Mouse (Mus musculus) heart, adult 2 months (tissue): ENCODE data around the gene Acss2. TPM values are rescaled to one million over a fixed set of nuclear protein-coding genes. Genes with fewer than 3 reads are reported as not detected.

ENCODE experiments used
- DNase-seq, 2 experiments: peaks; one replicate each; pipeline ENCODE4 v3.0.0; 2021
- H3K27ac ChIP-seq: fragments of 200-600 bp; 2 replicates; pipeline ENCODE4 v1.8.1; 2022
- H3K27me3 ChIP-seq: fragments of 200-500 bp; 2 replicates; pipeline ENCODE4 v1.6.1; 2012; ENCODE audit warnings: mild to moderate bottlenecking, low read length, inconsistent platforms, mixed read lengths; ENCODE audit not compliant: control insufficient read depth, insufficient read depth
- H3K36me3 ChIP-seq: fragments of 200-500 bp; 2 replicates; pipeline ENCODE4 v1.6.1; 2012; ENCODE audit warnings: low read length, inconsistent platforms; ENCODE audit not compliant: control insufficient read depth, insufficient read depth
- H3K4me1 ChIP-seq: fragments of 200-500 bp; 2 replicates; pipeline ENCODE4 v1.6.1; 2011; ENCODE audit warnings: low read length; ENCODE audit not compliant: control insufficient read depth, insufficient read depth
- H3K4me3 ChIP-seq: fragments of 200-600 bp; 2 replicates; pipeline ENCODE4 v1.8.1; 2022
- H3K79me2 ChIP-seq: fragments of 200-500 bp; replicated peaks from 2 replicates; pipeline ENCODE4 v1.6.1; 2012; ENCODE audit warnings: mild to moderate bottlenecking, inconsistent platforms, low read length, moderate library complexity, mixed read lengths; ENCODE audit not compliant: control insufficient read depth, insufficient read depth
- H3K9ac ChIP-seq: fragments of 200-500 bp; 2 replicates; pipeline ENCODE4 v1.6.1; 2012; ENCODE audit warnings: low read depth, mild to moderate bottlenecking, control low read depth, inconsistent platforms, low read length, mixed read lengths
- CTCF ChIP-seq: fragments of 200-600 bp; IDR thresholded peaks from 2 replicates; pipeline ENCODE4 v1.8.1; 2022; ENCODE audit warnings: antibody characterized with exemption, mild to moderate bottlenecking, moderate library complexity
- EP300 ChIP-seq: fragments of 200-500 bp; IDR thresholded peaks from 2 replicates; pipeline ENCODE4 v1.6.1; 2011; ENCODE audit warnings: low read depth, low read length, control low read depth; ENCODE audit not compliant: insufficient read depth
- POLR2A ChIP-seq: fragments of 200-500 bp; IDR thresholded peaks from 2 replicates; pipeline ENCODE4 v1.6.1; 2011; ENCODE audit warnings: mild to moderate bottlenecking, low read depth, low read length, control low read depth; ENCODE audit not compliant: insufficient read depth
- WGBS: fragments of 180-500 bp; shearing (Covaris S2); methylation state at CpG from one replicate; pipeline ENCODE4 v1.1.7; 2018; 5-methylcytosine and 5-hydroxymethylcytosine counted together
- intact Hi-C: fragments of 180-260 bp; cut with DNase I; formaldehyde crosslinking; loops from one replicate; pipeline ENCODE4 v1.15.1; 2025
- microRNA-seq, 2 experiments: library from miRNA; unstranded; fragments of <30 nt; microRNA quantifications; one replicate each; pipeline ENCODE4 v1.2.0; 2021
- polyA plus RNA-seq: library from polyadenylated mRNA; depleted of rRNA; stranded (reverse); fragments of >200 nt; gene quantifications from 2 replicates; pipeline ENCODE4 v1.2.3, GENCODE M21; 2012; rRNA removed
- total RNA-seq, 2 experiments: library from RNA; stranded (reverse); gene quantifications; 2 replicates each; pipeline ENCODE4 v1.2.3; 2021

The Acss2 gene
- total and polyA plus RNA-seq, 3 experiments, result 31.6 to 39.8 (median 33.4) TPM

DNA sequence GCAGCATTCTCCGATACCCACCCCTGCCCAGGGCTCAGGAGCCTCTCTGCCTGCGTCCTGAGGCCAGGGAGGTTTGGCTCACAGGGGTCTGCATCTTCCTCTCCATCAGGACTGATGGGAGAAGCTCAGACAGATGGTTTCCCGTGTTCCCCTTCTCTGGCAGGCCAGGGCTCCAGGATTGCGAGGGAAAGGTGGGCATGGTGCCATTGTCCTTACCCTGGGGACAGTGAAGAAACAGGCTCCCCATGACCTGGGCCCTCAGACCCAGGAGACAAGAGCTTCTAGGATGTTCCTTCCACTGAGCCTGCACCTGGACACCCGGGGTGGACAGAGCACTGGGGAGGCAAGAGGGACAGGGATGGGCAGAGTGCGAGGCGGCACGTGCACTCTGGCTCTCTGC lies 116.8 kb downstream of the Acss2 start:
- DNase-seq, result no peak
- no peak overlapping the region for H3K27ac ChIP-seq
- no peak overlapping the region for H3K9ac ChIP-seq
- intact Hi-C loops, result no loop called here
- 68% methylated on average over 8 of the region's 8 CpGs for WGBS
- no peaks in the 10 kb centered on the region for H3K79me2 ChIP-seq
- H3K4me3 ChIP-seq, result no peak overlapping the region
- no peaks in the 10 kb centered on the region for H3K4me1 ChIP-seq
- H3K36me3 ChIP-seq, result peaks cover 2% of the 10 kb centered on the region; the same call in 1 of the 2 replicates
- TF ChIP-seq EP300 (no peak), POLR2A (no peak), CTCF (no peak)
- H3K27me3 ChIP-seq, result no peaks in the 10 kb centered on the region

Small RNA genes within 50 kb of the gene (microRNA-seq; reads per million reads assigned to microRNA genes)
- 3,666 to 5,922 reads per million in 2 experiments for gene Mir499

Other genes with a start within 250 kb of the Acss2 start
- gene Map1lc3a, start 241.7 kb upstream of the Acss2 start, total RNA-seq, result 100 to 1,000 TPM; 713 to 821 TPM
- gene Map1lc3a, start 241.7 kb upstream of the Acss2 start, polyA plus RNA-seq, result 933 and 1,030 TPM in 2 replicates
- gene Pigu, start 160.5 kb upstream of the Acss2 start, total RNA-seq, result 10 to 100 TPM; 26.2 to 26.6 TPM
- 44.8 and 73.8 TPM in 2 replicates for gene Pigu, start 160.5 kb upstream of the Acss2 start, polyA plus RNA-seq
- gene Trp53inp2, start 136.9 kb upstream of the Acss2 start, total RNA-seq, result 100 to 1,000 TPM; 457 to 512 TPM
- gene Trp53inp2, start 136.9 kb upstream of the Acss2 start, polyA plus RNA-seq, result 410 and 615 TPM in 2 replicates
- gene Ncoa6, start 44.1 kb upstream of the Acss2 start, total RNA-seq, result 10 to 100 TPM; 20.5 to 22.9 TPM
- 17.8 and 25.2 TPM in 2 replicates for gene Ncoa6, start 44.1 kb upstream of the Acss2 start, polyA plus RNA-seq
- under 1 TPM; 0.55 to 0.73 TPM for gene Ggt7, start 289 bp downstream of the Acss2 start, total RNA-seq
- 4.4 and 6.0 TPM in 2 replicates for gene Ggt7, start 289 bp downstream of the Acss2 start, polyA plus RNA-seq
- gene Gss, start 74.9 kb downstream of the Acss2 start, total RNA-seq, result 10 to 100 TPM; 13.0 to 14.0 TPM
- 14.0 and 15.3 TPM in 2 replicates for gene Gss, start 74.9 kb downstream of the Acss2 start, polyA plus RNA-seq
- 10 to 100 TPM; 28.6 to 43.2 TPM for gene Myh7b, start 93.3 kb downstream of the Acss2 start, total RNA-seq
- gene Myh7b, start 93.3 kb downstream of the Acss2 start, polyA plus RNA-seq, result 38.2 and 41.6 TPM in 2 replicates
- 10 to 100 TPM; 77.0 to 84.9 TPM for gene Trpc4ap, start 174.4 kb downstream of the Acss2 start, total RNA-seq
- gene Trpc4ap, start 174.4 kb downstream of the Acss2 start, polyA plus RNA-seq, result 95.6 and 114 TPM in 2 replicates
- gene Edem2, start 211.5 kb downstream of the Acss2 start, total RNA-seq, result 1 to 10 TPM; 6.0 to 6.4 TPM
- gene Edem2, start 211.5 kb downstream of the Acss2 start, polyA plus RNA-seq, result 14.4 and 16.9 TPM in 2 replicates
- gene Gm17581, start 217.9 kb downstream of the Acss2 start, total RNA-seq, result not detected
- gene Gm17581, start 217.9 kb downstream of the Acss2 start, polyA plus RNA-seq, result not detected in 2 replicates
- gene Procr, start 233.2 kb downstream of the Acss2 start, total RNA-seq, result 1 to 10 TPM; 3.0 to 4.8 TPM
- gene Procr, start 233.2 kb downstream of the Acss2 start, polyA plus RNA-seq, result 2.0 and 2.4 TPM in 2 replicates